Mouse (Mus musculus): ENCODE results near the gene Camsap2. TPM values are rescaled to one million over a fixed set of nuclear protein-coding genes. Genes with fewer than 3 reads are reported as not detected.

Gene Camsap2
- polyA plus RNA-seq, 1 experiment: 18.6 TPM

DNA sequence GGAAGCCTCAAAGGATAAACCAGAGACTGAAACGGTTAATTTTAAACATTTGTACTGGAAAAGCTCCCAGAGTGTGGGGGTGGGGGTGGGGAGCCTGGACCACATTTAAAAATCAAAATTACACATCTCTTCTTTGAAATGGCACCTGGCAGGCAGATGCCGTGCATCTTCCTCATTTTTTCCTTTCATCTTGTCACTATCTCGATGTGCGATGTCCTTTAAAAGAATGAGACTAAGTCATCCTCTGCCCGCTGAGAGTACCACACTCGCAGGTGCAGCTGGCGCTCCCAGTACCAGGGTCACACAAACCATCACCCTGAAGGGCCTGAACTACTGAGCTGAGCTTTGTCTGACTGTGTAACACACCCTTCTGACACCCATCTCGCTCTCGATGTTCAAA is 87.4 kb downstream of the Camsap2 start:
- DNase-seq (ENCODE audit: low spot score): no peak

GRCm38 (mm10) chr1:136255657-136256056 is 90.2 kb downstream of the Camsap2 start:
- no peak for DNase-seq (ENCODE audit: low spot score)

GRCm38 (mm10) chr1:136255174-136255573 is 90.7 kb downstream of the Camsap2 start:
- DNase-seq (ENCODE audit: low spot score): no peak

- DNase-seq (ENCODE audit: low spot score): no peak
Measured at GRCm38 (mm10) chr1:136254503-136255065, 91.3 kb downstream of the Camsap2 start.

DNA sequence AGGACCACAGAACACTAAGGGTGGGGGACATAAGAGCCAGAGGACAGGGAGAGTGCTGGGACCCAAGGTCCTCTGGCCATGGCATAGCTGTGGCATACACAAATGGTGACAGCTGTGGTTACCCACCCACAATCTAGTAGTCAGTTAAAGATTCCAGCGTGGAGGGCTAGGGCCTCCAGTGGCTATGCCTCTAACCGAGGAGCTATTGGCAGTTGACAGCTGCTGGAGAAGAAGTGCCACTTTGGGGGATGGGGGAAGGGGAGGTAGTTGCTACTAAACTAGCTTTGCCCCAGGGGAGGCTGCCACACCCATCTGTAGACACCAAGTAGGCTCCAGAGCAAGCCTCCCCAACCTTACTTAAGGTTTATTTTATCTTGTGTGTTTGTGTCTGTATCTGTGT is 92.4 kb downstream of the Camsap2 start:
- no peak for DNase-seq (ENCODE audit: low spot score)

- no peak for DNase-seq (ENCODE audit: low spot score)
Measured at GRCm38 (mm10) chr1:136249662-136250061, 96.2 kb downstream of the Camsap2 start.

GRCm38 (mm10) chr1:136247393-136247792 is 98.5 kb downstream of the Camsap2 start:
- peak; percentile 51 for DNase-seq (ENCODE audit: low spot score)

DNA sequence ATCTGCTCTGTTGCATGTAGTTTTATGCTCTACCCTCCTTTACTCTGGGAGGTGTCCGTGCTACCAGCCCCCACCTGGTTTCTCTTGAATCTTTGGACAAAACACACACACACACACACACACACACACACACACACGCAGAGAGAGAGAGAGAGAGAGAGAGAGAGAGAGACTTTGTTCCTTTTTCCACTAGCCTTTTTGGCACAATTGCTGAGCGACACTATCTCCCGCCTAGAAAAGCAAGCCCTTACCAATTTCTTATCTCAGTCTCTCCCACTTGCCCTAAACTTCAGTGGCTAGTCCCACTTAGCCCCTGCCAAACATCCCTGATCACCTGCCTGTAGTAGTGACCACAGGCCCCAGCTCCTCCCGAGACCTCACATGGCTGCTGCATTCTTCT is 101.4 kb downstream of the Camsap2 start:
- DNase-seq (ENCODE audit: low spot score): no peak

- no peak for DNase-seq (ENCODE audit: low spot score)
Measured at GRCm38 (mm10) chr1:136241801-136242200, 104.1 kb downstream of the Camsap2 start.

DNA sequence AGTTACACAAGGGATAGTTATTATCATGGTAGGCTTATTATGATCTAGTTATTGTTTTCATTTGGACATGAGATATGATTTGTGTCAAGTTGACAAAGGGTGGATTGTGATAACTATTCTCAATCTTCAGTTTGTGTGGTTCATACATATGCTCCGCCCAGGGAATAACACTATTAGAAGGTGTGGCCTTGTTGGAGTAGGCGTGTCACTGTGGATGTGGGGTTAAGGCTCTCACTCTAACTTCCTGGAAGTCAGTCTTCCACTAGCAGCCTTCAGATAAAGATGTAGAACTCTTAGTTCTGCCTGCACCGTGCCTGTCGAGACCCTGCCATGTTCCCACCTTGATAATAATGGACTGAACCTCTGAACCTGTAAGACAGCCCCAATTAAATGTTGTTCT is 107.4 kb downstream of the Camsap2 start:
- DNase-seq (ENCODE audit: low spot score): no peak

GRCm38 (mm10) chr1:136234595-136235092 is 111.3 kb downstream of the Camsap2 start:
- DNase-seq (ENCODE audit: low spot score): no peak

- no peak for DNase-seq (ENCODE audit: low spot score)
Measured at GRCm38 (mm10) chr1:136233892-136234594, 111.9 kb downstream of the Camsap2 start, which contains the start of gene Inava. TSS of gene Inava (minus strand) at chr1:136234264.

- DNase-seq (ENCODE audit: low spot score): no peak
Measured at GRCm38 (mm10) chr1:136232986-136233790, 112.7 kb downstream of the Camsap2 start.

DNA sequence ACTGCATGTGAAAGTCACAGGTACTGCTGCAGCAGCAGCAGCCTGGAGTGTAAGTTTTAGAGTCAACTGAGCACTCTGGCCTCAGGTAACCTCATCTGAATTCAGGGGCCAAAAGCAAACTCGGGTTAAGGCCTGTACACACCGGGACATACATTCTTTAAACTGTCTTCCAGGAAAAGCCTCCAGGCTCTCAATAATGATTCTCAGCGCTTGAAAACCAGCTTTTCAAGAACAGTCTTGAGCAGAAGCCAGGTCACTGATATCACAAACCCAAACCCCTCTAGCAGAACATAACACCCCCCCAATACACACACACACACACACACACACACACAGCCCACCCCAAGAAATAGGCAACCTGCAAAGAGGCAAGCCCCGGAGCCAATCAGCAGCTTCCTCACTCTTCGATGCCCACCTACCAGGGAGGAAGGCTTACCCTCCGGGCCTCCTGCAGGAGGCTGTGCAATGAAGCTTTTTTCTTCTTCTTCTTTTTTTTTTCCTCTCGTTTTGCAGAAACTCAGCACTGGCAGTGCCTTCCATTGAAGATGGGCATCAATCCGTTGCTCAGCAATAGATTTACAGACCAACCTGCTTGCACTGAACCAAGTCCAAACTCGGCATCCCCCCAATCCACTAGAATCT is 113.5 kb downstream of the Camsap2 start:
- no peak for DNase-seq (ENCODE audit: low spot score)

DNA sequence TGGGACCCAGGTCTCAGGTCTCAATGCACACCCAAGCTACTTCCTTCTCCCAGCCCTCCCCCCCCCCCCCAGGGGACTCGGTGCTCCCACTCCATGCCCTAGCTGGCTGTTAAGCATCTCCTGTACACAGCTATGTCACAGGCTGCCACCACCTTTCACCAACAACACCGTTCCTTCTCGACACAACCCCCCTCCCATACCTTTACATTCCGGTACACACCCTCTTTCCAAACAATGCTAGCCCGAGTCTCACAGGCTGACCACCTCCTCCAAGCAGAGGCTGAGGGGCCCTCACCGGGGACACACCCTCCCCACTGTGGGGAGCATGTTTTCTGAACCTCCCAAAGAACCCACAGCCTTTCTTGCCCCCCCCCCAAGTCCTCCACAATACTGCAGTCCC is 114.3 kb downstream of the Camsap2 start:
- no peak for DNase-seq (ENCODE audit: low spot score)

GRCm38 (mm10) chr1:136230201-136230600 is 115.7 kb downstream of the Camsap2 start:
- peak; percentile 65 for DNase-seq (ENCODE audit: low spot score)

DNA sequence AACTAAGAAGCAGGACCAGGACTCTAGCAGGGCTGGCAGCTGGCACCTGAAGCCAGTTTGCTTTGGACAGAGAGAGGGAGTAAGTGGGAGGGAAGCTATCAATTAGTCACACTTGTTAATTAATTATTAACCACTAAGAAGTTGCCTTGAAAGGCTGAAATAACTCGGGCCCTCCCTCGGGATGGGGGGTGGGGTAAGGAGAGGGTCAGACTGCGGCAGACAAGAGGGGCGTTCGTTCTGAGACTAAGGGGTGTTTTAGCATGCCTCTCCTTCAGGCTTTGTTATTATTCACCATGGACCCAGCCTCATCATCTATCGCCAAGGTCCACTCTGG is 116.9 kb downstream of the Camsap2 start:
- no peak for DNase-seq (ENCODE audit: low spot score)

DNA sequence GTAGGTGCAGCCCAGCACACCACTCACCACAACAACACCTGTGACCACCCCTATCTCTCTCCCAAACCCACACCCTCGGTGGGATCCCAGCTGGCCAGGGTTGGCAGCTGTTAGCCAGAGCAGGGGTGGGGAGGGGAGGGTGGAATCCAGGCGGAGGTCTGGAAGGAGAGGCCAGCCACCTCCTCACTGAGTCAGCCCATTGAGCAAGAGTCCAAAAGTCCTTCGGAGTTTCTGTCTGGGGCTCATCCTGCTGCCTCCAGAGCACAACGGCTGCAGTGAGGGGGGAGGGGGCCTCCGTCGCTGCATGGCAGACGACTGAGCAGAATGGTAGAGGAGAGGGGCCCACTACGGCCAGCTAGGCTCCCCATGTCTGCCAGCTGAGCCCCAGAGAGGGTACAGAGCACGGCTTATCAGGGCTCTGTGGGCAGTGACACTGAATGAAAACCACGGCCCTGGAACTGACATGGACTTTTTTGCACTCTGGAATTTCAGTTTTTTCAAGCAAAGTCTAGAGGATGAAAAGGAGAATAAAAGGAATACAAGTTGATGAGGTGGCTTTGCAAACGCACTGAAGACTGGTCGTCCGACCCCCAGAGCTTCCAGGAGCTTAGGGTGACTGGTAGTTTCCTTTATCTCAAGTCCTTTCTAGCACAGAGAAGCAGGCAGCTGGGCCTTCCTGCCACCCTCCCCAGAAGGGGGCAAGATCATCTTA is 117.4 kb downstream of the Camsap2 start:
- no peak for DNase-seq (ENCODE audit: low spot score)

- no peak for DNase-seq (ENCODE audit: low spot score)
Measured at GRCm38 (mm10) chr1:136227870-136228269, 118.0 kb downstream of the Camsap2 start.

- DNase-seq (ENCODE audit: low spot score): no peak
Measured at GRCm38 (mm10) chr1:136226626-136227025, 119.3 kb downstream of the Camsap2 start.

DNA sequence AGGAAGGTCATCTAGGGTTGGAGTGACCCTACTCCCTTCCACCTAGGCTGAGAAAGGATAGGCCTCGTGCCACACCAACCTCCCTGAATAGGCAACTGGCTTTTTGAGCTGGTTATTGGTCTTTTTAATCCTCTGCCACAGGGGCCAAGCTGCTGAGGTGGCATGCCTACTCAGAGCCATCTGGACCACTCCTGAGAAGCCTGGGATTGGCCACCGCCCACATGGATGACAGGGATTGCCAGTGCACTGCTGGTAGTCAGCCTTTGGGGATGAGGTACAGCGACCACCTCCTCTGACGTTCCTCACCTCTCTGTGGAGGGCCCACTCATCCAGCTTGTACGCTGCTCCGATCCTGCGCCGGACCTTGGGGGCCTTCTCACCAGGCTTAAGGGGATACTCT is 120.1 kb downstream of the Camsap2 start:
- no peak for DNase-seq (ENCODE audit: low spot score)

All from urinary bladder, adult 2 months (tissue).